Mouse (Mus musculus) gastrocnemius, postnatal 4 days (tissue): ENCODE measurements around the gene Zfp799. TPM values are rescaled to one million over a fixed set of nuclear protein-coding genes. Genes with fewer than 3 reads are reported as not detected.
A peak's percentile ranks its signal among the peaks of the same experiment; 100 is the strongest.

ENCODE experiments used
- DNase-seq, 2 experiments: peaks; one replicate each; pipeline ENCODE4 v3.0.0; 2021 to 2022; ENCODE audit warnings: low spot score in 2 of 2, mixed read lengths in 2 of 2
- total RNA-seq, 2 experiments: library from RNA; stranded (reverse); gene quantifications; 2 replicates each; pipeline ENCODE4 v1.2.3; 2021

Gene Zfp799
- total RNA-seq, 2 experiments from 2014 or later, result 8.7 to 10.7 TPM

- peak in 1 of 2 experiments; percentile 56 for DNase-seq
These were observed 42.5 kb downstream of the Zfp799 start for GRCm38 (mm10) chr17:32787436-32788093.

- DNase-seq, result no peak
These were observed 43.1 kb downstream of the Zfp799 start for GRCm38 (mm10) chr17:32786944-32787343.

GRCm38 (mm10) chr17:32785656-32786055, 44.4 kb downstream of the Zfp799 start:
- no peak for DNase-seq

GRCm38 (mm10) chr17:32777564-32777963, 52.5 kb downstream of the Zfp799 start:
- DNase-seq, result no peak

GRCm38 (mm10) chr17:32771213-32771612, 58.8 kb downstream of the Zfp799 start:
- DNase-seq, result no peak

- DNase-seq, result no peak
These were observed 63.6 kb downstream of the Zfp799 start for GRCm38 (mm10) chr17:32766422-32766821.

Other genes with a start within 250 kb of the Zfp799 start
- not detected for gene Cyp4f37, start 209.0 kb downstream of the Zfp799 start, total RNA-seq
- gene Cyp4f40, start 171.4 kb downstream of the Zfp799 start, total RNA-seq, result not detected
- not detected for gene Cyp4f15, start 144.6 kb downstream of the Zfp799 start, total RNA-seq
- gene Zfp871, start 42.0 kb downstream of the Zfp799 start, total RNA-seq, result 10 to 100 TPM; 42.7 to 43.1 TPM
- 1 to 10 TPM in 1 of 2 experiments, under 1 TPM in 1; 0.73 to 1.2 TPM for gene Zfp811, start 20.3 kb downstream of the Zfp799 start, total RNA-seq
- gene Zfp870, start 61.4 kb upstream of the Zfp799 start, total RNA-seq, result 10 to 100 TPM in 1 of 2 experiments, 1 to 10 TPM in 1; 7.4 to 10.4 TPM
- gene Cyp4f14, start 87.1 kb upstream of the Zfp799 start, total RNA-seq, result under 1 TPM; 0.12 to 0.13 TPM
- gene Cyp4f13, start 117.1 kb upstream of the Zfp799 start, total RNA-seq, result 10 to 100 TPM; 12.7 to 13.9 TPM
- gene Zfp472, start 135.6 kb upstream of the Zfp799 start, total RNA-seq, result 1 to 10 TPM; 3.3 to 4.7 TPM
- gene Zfp952, start 162.9 kb upstream of the Zfp799 start, total RNA-seq, result 1 to 10 TPM; 6.7 to 8.1 TPM
- gene Zfp763, start 203.1 kb upstream of the Zfp799 start, total RNA-seq, result 1 to 10 TPM; 5.5 to 6.1 TPM
- gene 4921501E09Rik, start 237.8 kb upstream of the Zfp799 start, total RNA-seq, result not detected